Mouse (Mus musculus) thymus, postnatal 14 days (tissue): ENCODE results near the gene Pgam2.
"Not testable (repeated sequence)": the region's sequence is repeated elsewhere in the genome, so short reads cannot be mapped to it uniquely, and the experiment has no call there.

Experiments used
- DNase-seq: peaks from one replicate; pipeline ENCODE4 v3.0.0; 2021

The Pgam2 gene

DNA sequence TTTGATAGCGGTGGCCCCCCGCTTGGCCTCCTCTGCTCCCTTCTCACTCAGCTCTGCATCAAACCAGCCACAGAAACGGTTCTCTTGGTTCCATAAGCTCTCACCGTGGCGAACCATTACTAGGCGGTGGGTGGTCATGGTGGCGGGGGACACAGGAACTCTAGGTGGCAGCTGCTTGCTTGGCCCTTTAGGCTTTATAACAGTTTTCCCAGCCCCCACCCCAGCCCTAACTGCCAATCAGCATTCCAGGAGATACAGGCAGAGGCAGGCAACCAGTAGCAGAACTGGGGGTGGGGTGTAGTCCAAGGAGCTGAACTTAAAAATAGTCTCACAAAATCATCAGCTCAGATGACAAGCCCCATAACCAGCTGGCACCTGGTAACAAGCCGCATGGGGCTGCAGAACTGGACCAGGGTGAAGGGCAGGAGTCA is at the start of gene Pgam2:
TSS of gene Pgam2 (minus strand) at position 183 of the 431 bp plus-strand sequence.
- DNase-seq = no peak

DNA sequence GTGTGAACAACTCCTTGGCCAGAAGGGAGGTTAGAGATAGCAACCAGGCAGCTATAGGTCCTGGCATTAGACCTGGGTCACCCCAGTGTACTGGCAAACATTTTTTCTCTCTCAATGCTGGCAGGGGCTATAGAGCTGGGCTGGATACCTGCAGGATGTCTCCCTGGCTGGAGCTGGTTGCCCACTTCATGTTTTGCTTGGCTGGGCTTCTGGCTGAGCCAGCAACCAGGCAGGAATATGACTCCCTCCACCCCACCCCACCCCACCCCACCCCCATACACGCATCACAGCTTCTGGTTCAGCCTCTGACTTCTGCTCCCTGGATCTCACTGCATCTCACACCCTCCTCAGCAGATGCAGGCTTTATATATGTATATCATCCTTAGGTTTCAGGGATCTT is 48.8 kb upstream of the Pgam2 start:
- no peak for DNase-seq

DNA sequence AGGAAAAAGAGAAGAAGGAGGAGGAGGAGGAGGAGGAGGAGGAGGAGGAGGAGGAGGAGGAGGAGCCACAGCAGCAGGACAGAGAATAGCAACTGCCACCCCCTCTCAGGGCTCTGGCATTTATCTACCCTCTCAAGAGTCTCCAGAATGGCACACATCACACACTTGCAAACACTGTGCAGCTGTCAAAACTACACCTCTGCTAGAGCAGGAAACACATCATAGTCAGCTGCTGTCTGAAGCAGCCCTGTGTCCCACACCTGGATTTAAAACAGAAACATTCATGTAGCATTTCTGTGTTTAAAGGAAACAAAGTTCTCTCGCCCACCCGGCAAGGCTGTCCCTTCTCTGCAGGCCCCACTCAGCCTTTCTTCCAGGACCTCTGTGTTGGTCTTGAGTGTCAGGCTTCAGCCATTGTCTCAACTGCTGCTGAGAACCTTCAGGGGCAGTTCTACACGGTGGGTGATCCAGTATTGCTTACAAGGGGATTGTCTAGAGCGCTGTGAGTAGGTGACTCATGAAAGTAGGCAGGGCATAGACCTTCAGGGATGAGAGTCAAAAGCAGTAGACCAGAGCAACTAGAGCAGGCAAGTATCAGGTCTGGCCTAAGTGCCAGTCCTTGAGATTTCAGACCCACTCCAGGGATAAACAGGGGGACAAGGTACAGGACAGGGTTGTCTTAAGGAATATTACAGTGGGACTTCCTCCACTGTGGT is 47.6 kb upstream of the Pgam2 start:
- DNase-seq = peak; percentile 67

DNA sequence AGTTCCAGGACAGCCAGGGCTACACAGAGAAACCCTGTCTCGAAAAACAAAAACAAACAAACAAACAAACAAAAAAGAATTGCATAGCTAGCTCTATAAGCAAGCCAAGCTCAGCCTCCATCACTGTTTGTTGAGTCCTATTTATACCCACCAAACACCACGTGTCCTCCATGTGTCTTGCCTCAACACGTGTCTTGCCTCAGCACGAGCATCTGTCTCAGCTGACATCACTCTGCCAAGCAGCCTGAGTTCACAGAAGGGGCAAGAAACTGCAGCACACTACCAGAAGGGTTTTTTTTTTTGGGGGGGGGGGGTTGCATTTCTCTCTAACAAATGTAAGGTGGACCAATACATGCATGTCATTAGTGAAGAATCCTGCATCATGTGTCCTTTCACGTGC is 46.9 kb upstream of the Pgam2 start:
- DNase-seq = peak; percentile 48

DNA sequence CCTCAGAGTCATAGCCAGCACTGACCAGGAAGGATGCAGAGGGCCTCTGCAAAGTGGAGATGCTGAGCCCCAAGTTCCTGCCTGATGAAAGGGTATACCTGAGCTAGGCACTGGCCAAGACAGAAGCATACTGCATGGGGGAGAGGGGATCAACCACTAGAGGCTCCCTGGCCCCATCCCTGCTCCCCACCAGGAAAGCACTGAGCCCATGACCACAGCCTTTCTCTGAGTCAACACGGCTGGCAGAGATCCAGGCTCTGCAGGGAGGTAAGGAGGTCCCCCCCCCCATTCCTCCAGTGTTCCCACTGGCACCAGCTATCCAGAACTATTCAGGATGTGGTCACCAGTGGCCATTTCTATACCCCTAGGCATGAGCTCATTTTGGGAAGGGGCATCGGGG is 45.8 kb upstream of the Pgam2 start:
- no peak for DNase-seq

DNA sequence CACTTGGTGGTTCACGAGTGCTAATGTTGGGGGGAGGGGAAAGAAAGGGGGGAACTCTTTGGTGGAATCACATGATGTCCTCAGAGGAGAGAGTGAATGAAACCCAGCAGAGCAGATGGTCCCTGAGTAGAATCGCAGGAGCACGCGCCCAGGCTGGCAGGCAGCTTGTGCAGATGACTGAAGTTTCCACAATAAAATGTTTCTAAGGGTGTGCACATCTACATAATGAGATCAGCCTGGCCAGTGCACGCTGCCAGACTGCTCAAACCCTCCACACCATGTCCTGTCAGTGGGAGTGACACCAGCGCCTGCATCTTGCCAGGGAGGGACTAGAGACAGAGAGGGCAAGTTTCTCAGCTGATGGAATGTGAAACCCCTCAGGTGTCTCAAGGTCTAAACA is 45.2 kb upstream of the Pgam2 start:
- DNase-seq = no peak

DNA sequence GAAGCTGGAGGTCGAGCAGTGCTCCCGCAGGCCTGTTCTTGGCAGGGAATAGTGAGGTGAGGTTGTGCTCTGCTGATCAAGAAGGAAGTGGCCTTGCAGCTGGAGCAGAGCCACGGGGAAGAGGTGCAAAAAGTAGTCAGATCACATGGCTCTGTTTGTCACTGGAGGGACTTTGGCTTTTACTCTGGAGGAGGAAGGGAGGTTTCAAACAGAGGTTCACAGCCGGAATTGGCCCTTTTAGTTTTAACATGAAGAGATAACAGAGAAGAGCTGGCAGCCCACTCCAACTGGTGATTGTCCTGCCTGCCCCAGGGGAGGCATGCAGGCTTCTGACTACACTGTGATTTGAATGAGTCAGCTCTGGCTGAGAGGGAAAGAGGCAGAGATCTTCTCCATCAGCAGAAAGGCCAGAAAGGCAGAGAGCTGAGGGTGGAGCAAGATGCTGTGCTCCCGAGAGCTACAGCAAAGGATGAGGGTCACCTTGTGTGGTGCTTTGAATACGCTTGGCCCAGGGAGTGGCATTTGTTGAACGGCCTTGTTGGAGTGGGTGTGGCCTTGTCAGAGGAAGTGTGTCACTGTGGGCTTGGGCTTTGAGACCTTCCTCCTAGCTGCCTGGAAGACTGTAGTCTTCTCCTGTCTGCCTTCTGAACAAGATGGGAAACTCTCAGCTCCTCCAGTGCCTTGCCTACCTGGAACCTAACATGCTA is 43.3 kb upstream of the Pgam2 start:
- DNase-seq = no peak

DNA sequence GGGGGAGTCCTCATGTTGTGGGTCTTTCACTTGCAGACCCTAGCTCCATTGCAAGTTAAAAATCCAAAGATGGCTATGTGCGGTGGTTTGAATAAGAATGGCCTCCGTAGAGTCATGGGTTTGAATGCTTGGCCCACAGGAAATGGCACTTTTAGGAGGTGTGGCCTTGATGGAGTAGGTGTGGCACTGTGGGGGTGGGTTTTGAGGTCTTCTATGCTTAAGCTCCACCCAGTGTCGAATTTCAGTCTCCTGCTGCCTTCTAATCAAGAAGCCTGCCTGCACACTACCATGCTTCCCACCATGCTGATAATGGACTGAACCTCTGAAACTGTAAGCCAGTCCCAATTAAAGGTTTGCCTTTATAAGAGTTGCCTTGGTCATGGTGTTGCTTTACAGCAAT is 39.6 kb upstream of the Pgam2 start:
- DNase-seq = no peak

DNA sequence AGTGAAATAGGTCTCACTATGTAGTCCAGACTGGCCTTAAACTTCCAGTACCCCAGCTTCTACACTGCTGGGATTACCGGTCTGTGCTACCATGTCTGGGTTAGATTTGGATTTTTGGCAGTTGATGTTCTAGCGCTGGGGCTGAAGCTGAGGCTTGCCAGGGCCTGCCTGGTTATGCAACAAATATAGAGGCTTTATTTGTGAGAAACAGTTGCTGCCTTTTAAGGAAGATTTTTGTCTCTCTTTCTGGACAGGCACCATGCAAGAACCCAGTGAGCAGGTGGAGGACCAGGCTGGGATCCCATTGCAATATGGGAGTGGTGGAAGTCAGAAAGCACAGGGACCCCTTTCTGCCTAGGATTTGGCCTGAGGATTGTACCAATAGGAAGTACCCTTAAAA is 38.2 kb upstream of the Pgam2 start:
- DNase-seq = no peak

DNA sequence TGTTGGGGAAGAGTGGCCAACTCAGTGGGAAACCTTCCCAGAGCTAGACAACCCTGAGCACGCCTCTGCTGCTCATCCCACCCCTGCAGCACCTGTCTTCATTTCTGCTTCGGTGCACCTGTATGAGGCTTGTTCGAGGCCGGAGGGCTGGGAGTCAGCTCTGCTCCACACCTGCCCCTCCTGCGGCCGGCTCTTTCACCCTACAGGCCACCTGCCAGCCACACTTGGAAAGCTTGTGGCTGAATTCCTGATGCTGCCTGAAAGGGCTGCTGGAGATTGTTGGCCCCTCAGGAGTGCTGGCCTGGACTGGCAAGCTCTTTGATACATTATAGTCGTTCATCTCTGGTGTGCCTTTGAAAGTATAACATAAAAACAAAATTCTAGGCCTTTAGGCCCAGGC is 36.8 kb upstream of the Pgam2 start:
- no peak for DNase-seq

DNA sequence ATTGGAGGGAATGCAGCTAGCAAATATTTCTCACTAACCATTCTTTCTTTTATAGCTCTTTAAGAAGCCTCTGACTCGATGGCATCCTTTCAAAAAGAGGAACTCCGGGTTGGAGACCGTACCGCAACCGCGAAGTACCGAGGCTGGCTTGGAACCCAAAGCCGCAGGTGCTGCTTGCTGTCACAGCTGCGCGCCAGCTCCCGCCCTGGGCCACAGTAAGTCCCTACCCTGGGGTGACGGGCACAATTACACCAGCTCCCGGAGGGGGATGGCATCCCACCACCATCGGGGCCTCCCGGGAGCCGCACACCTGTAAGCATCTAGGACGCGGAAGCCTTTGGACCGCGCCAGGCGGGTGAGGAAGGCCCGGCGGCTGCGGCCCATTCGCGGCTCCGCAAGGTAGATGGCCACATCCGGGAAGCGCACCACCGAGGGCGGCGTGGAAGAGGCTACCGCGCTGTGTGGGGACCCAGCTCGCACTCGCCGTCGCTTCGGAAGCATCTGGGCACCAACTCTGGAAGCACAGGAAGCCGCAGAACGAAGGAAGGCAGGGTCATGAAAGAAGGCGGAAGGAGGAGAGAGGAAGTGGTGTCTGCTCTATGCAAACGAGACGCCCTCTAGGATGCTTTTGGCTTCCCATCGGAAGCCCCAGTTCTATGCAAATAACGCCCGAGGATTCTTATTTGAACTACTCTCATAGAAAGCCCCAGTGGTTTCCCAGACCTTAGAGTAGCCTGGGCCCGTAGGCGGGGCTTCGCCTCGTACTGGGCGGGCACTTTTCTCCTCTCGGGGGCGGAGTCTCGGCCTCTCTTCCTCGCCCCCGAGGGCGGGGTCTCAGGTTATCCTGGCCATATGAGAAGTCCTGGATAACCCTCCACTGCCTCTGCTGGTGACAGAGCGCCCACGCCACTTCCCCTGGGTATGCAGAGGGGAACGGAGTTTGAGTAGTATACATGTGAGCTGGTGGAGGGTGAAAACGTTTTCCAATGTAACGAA is 34.0 kb upstream of the Pgam2 start, which contains the start of gene Polm:
TSS of gene Polm (minus strand) at position 766 of the 996 bp plus-strand sequence.
- DNase-seq = peak; percentile 88

DNA sequence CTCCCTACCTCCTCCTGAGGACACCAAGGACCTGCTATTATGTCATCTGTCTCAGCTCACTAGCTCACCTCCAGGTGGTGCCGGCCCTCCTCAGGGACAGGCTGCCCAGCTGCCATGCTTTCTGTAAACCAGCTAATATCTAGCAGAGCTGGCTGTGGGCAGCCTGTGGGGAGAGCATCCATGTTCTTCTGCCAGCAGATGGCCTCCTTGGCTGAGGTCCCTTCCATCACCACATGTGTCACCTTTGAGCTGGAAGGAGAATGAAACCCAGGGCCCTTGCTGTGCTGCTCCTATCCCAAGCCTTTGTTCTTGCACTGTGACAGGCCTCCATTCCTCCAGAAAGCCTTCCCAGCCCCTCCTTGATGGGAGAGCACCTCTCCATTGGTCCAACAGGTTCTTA is 32.6 kb upstream of the Pgam2 start:
- peak; percentile 44 for DNase-seq

DNA sequence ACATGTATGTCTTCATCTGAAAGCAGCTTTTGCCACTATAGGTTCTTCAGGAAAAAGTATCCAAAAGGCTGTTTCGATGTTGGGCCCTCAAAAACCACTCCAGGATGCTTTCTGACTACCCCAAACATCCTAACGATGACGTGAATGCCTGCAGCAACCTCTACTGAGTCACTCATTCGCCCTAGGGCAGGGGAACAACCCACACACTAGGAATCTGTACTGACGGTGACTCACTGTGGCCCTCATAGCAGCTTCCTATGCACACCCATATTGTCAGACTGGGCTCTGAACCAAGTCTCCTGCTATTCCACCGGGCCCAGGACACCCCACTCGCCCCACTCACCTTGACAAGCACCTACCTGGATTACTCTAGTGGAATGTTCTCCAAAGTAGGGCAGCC is 31.5 kb upstream of the Pgam2 start:
- no peak for DNase-seq

DNA sequence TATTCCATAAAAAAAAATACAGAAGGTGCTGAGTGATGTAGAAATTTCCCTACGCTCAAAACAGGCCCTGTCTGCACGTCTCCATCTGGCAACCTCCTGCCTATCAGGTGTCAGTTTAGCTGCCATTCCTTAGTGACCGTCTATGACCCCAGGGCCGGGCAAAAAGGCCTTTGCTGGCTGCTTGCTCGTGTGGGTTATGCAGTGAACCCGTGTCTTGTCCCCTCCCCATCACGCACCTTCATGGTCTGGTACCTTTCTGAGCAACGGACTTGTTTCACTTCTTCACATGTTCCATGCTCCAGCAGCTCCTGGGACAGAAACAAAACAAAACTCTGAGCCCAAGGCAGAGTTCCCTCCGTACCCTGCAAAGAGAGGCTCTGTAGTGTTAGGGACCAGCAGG is 31.0 kb upstream of the Pgam2 start:
- DNase-seq = no peak

DNA sequence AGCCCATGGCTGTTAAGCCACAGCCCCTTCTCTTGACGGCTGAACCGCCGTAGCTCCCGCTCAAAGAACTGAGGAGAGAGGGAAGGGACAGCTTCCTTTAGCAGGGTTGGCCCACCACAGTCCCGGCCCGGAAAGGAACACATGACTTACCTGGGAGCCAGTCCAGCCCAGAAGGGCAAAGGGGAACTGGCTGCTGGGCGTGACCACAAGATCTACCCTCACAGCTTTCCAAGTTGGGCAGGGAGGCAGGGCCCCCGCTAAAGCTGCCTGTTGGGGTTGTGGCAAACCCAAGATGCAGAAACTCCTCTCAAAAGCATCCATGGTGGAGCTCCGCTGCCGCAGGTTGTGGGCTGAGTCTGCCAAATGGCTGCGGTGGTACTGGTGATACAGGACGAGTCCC is 25.8 kb upstream of the Pgam2 start:
- no peak for DNase-seq

DNA sequence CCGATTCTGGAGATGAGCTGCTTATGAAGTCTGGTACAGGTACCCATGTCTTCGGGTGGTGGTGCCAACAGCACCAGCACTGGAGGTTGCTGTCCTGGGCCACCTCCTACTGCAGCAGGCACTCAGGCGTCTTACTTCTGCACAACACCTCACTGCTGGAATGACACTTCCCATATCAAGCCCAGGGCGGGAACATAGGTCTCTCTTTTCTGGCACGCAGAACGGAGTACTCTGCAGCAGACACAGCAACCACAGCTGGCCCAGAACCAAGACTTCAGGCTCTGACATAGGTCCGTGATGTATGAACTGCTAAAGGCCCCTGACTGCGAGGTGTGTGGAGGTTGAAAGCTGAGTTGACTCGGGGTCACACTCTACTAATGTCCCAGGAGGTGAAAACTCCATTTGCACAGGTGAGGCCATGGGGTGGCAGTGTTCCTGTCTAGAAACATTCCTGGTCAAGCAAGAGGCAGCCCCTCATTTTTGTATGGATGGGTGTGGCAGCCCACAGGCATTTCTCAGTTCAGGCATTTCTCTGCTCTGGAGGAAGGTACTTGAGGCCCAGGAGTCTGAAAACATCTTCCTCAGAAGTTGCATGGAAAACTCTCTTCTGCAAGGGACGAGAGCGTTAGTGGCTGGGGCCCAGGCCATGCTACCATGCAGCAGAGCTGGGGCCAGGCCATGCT is 25.1 kb upstream of the Pgam2 start:
- DNase-seq = no peak

DNA sequence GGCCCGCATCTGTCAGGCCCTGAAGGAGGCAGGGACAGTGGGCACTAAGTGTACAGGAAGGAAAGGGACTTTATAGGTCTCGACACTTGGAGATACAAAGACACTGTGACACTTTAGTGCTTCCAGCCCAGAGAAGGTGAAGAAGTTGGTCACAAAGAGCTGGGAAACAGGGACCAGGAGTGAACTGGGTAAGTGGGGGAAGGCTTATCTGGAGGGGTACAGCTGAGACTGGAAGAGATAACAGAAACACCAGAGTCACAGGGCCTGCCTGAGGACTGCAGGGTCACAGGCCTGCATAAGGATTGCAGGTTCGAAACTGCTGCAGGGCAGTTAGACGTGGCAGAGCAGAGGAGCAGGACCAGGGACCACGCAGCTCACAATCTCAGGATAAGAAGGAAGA is 24.4 kb upstream of the Pgam2 start:
- DNase-seq = no peak

DNA sequence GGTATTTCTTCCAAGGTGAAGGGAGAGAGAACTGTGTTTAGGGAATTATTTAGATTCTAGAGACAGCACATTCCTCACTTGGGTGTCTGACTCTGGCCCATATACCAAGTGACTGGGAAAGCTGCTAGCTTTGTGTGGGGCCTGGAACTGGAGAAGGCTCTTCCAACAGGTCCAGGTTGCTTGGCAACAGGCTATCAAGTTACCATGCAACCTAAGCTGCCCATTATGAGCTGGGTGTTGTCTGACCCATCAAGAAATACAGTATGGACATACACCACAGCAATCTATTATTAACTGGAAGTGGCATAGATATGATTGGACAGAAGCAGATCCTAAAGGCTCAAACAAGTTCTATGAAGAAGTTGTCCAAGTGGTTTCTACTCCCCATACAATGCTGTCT is 21.9 kb upstream of the Pgam2 start:
- DNase-seq = no peak

DNA sequence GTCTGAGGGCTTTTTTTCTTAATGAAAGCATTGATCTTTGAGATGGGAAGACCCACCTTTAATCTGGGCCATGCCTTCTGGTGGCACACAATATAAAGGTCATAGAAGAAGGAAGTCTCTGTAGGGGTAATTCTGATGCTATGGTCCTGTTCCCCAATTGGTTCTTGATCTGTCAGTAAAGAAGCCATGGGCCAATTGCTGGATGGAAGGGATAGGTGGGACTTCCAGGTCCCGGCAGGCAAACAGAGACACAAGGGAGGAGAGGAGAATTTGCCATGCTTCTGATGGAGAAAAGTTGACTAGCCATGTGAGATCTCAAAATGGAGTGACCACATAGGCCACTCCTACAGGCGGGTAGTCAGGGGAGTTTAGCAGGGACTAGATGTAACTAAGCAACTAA is 15.7 kb upstream of the Pgam2 start:
- DNase-seq = no peak

DNA sequence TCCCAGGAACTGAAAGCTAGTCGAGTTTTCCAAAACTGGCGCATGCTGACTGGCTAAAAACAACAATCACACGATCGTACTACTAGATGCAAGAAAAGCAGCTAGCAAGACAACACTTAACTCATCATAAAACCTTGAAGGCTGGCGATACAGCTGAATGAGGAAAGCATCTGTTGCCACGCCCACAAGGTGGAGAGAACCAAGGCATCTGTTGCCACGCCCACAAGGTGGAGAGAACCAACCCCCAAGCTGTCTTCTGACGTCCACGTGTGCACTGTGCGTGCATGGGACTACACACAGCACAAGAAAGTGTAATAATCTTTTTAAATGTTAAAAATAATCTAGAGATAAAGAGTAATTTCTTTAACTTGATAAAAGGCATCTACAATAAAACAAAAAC is 9.8 kb upstream of the Pgam2 start:
- DNase-seq = no peak

DNA sequence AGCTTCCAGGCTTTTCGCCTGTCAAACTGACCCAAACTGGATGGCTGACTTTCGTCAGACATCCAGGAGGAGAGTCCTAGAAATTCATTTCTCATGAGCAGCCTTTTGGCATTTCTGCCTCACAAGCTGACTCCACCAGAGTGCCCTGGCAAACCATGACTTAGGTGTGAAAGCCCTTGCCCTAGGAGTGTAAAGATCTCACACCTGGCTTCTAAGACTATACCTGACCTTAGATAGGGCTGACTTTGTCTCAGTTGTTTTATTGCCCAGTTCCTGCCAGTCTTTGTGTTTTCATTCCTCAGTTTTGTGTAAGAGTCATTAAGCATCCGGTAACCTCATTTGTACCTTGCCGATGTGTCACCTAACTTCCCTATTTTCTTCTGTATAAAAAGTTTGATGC is 6.0 kb upstream of the Pgam2 start:
- not testable (repeated sequence) for DNase-seq

DNA sequence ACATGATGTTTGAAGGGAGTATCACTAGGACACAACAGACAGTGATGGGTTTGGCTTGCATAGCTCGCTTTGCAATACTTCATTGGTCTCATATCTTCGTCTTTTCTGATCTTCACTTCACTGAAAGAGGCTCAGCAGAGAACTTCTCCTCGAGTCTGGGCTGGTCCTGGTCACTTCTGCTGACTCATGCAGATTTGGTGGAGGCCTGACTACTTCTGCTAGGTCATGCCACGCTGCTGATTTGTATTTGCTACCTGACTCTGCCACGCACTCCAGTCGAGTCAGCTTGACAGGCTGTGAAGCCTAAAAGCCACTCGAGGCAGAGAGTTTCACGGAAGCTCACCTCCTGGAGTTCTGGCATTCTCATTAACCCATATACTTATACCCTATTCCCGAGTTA is 4.4 kb upstream of the Pgam2 start:
- DNase-seq = no peak

DNA sequence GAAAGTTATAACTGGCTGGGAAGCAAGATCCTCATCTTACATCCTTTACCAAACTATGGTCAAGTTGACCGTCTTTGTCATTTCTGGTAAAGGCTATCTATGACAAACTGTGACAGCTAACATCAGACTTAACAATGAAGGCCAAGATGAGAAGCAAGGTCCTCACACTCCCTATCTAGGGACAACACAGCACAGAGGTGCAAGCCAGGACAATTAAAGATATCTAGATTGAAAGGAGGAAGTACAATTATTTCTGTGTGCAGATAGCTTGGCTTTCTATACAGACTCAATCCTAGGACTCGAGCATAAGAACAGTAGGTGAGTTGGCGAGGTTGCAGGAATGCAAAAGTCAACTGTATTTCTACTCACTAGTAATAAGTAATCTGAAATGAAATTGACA is 2.2 kb upstream of the Pgam2 start:
- no peak for DNase-seq
